Mouse (Mus musculus): ENCODE measurements at regions not wholly inside any gene's neighbourhood (a gene's known extent, or its start where the extent isn't known, plus 50 kb on each side); places are given as distances from the start of the nearest gene placed in this dataset.

GRCm38 (mm10) chrX:13224902-13225301, 55.9 kb upstream of the Ddx3x start:
- DNase-seq (ENCODE audit: low spot score in 2 of 2): no peak

DNA sequence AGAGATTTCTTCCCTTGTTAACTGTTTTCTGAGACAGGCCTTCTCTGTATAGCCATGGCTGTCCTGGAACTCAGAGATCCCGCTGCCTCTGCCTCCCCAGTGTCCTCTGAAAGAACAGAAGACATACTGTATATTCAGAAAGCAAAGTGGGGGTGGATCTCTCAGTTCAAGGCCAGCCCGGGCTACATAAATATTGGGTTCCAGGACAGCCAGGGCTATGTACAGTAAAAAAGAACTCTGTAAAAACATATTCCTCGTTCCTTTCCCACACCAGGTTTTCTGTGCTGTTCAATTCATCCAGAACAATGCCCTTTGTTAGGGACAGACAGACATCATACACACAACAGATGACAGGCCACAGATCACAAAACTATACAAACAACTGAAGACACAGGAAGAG, 54.3 kb upstream of the Ddx3x start:
- DNase-seq (ENCODE audit: low spot score in 2 of 2): no peak

GRCm38 (mm10) chrX:13229891-13230614, 50.7 kb upstream of the Ddx3x start:
- DNase-seq (ENCODE audit: low spot score in 2 of 2): no peak

- peak; percentile 40 to 68 for DNase-seq (ENCODE audit: low spot score in 2 of 2)
Observed at GRCm38 (mm10) chrX:13230615-13231179, 50.1 kb upstream of the Ddx3x start.
